Mouse (Mus musculus): ENCODE data around the gene Pdzrn4.

- no peak for TF ChIP-seq HCFC1 (IDR thresholded peaks at IDR 0.05; ENCODE audit: borderline replicate concordance, insufficient read depth, low read length)
- peak; percentile 55; the same call in 1 of the 2 replicates for TF ChIP-seq ZNF384 (IDR thresholded peaks at IDR 0.05; ENCODE audit: low read depth, low read length)
Measured at GRCm38 (mm10) chr15:92447708-92448147, 51.0 kb downstream of the Pdzrn4 start.

All from ES-E14 (cell line).